Comparison of ENCODE assay signal across 10 mouse cellular contexts in the genomic region with DNA sequence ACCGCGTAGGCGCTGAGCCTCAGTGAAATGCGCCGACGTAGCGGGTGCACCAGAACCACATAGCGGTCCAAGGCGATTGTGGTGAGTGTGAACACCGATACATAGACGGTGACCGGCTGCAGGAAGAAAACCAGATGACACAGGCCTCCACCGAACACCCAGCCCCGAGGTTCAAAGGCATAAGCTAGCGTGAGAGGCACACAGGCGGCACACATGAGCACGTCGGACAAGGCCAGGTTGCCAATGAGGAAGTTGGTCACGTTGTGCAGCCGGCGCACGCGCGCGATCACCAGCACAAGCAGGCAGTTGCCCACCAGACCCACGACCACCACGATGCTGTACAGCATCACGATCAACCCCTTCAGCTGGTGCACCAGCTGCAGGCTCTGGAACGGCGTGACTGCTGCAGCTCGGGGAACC. TPM values are rescaled to one million over a fixed set of nuclear protein-coding genes. Genes with fewer than 3 reads are reported as not detected.
A peak's percentile ranks its signal among the peaks of the same experiment; 100 is the strongest.
DNase-seq lines count a peak whose midpoint lies in the region; ATAC-seq and TF ChIP-seq lines count a peak whose summit lies in the region.
"Had no signal": no experiment of that assay in that cellular context is flagged by ENCODE, and none has a peak within 500 bp of the region (broad histone marks: within the 10 kb centered on the region; RNA-seq: fewer than 3 reads in every experiment).

No protein-coding gene starts in this region.

- H3K27ac ChIP-seq in heart, postnatal 0 days (ENCODE audit: low read depth), result no peak overlapping the region
- H3K27ac ChIP-seq in embryonic facial prominence, embryonic 14.5 days (replicated peaks; ENCODE audit: low read depth, low read length), result no peak overlapping the region
- no peak overlapping the region for H3K27ac ChIP-seq in limb, embryonic 10.5 days
- H3K27ac ChIP-seq in neural tube, embryonic 11.5 days (ENCODE audit: low read depth, low read length), result no peak overlapping the region

- DNase-seq in heart, postnatal 0 days (ENCODE audit: low spot score), result no peak
- DNase-seq in heart, postnatal 4 days, result no peak
- DNase-seq in embryonic facial prominence, embryonic 14.5 days (ENCODE audit: low spot score), result no peak
- peak; percentile 34 for DNase-seq in limb, embryonic 10.5 days (ENCODE audit: low spot score)
- DNase-seq in neural tube, embryonic 11.5 days (ENCODE audit: low spot score), result no peak
- DNase-seq in adrenal gland, postnatal 25 days, result no peak
- DNase-seq in cerebellum, adult 11-12 months, result no peak
- DNase-seq in thymus, adult 18-20 months, result no peak

- peaks cover 41% of the 10 kb centered on the region for H3K27me3 ChIP-seq in heart, postnatal 0 days (ENCODE audit: control insufficient read depth, insufficient read depth, low read length)
- peaks cover 45% of the 10 kb centered on the region for H3K27me3 ChIP-seq in embryonic facial prominence, embryonic 14.5 days (replicated peaks; ENCODE audit: control insufficient read depth, insufficient read depth, low read length)
- H3K27me3 ChIP-seq in limb, embryonic 10.5 days (ENCODE audit: low read depth, poor library complexity, severe bottlenecking), result peaks cover 59% of the 10 kb centered on the region
- H3K27me3 ChIP-seq in neural tube, embryonic 11.5 days (ENCODE audit: control insufficient read depth, insufficient read depth, low read length), result peaks cover 35% of the 10 kb centered on the region

- H3K9me3 ChIP-seq in heart, postnatal 0 days (replicated peaks; ENCODE audit: control insufficient read depth, low read length), result no peaks in the 10 kb centered on the region
- no peaks in the 10 kb centered on the region for H3K9me3 ChIP-seq in embryonic facial prominence, embryonic 14.5 days (ENCODE audit: control insufficient read depth, low read length)
- no peaks in the 10 kb centered on the region for H3K9me3 ChIP-seq in limb, embryonic 10.5 days (replicated peaks)
- H3K9me3 ChIP-seq in neural tube, embryonic 11.5 days (ENCODE audit: control insufficient read depth, low read length), result no peaks in the 10 kb centered on the region

- ATAC-seq in heart, postnatal 0 days (ENCODE audit: insufficient read depth, low read depth), result no peak
- ATAC-seq in embryonic facial prominence, embryonic 14.5 days (ENCODE audit: low read depth), result 0 out of 2 replicates have a peak, but pooled peaks have one; percentile 7
- no peak for ATAC-seq in neural tube, embryonic 11.5 days (ENCODE audit: insufficient read depth, low FRiP score, low TSS enrichment)
- ATAC-seq: Patski had no signal

- TF ChIP-seq CTCF in heart, postnatal 0 days (IDR thresholded peaks at IDR 0.05; ENCODE audit: low read depth), result no peak

- no peak for TF ChIP-seq EP300 in heart, postnatal 0 days (IDR thresholded peaks at IDR 0.05; ENCODE audit: low read depth)

- no peaks in the 10 kb centered on the region for H3K36me3 ChIP-seq in heart, postnatal 0 days (replicated peaks; ENCODE audit: control insufficient read depth, insufficient read depth, low read length)
- H3K36me3 ChIP-seq in embryonic facial prominence, embryonic 14.5 days (ENCODE audit: control insufficient read depth, insufficient read depth, low read length), result no peaks in the 10 kb centered on the region
- H3K36me3 ChIP-seq in limb, embryonic 10.5 days, result no peaks in the 10 kb centered on the region
- H3K36me3 ChIP-seq in neural tube, embryonic 11.5 days (ENCODE audit: control insufficient read depth, insufficient read depth, low read length), result no peaks in the 10 kb centered on the region

- peak overlapping the region; percentile 27; the same call in 1 of the 2 replicates for H3K4me3 ChIP-seq in heart, postnatal 0 days (ENCODE audit: low read depth, low read length)
- H3K4me3 ChIP-seq in embryonic facial prominence, embryonic 14.5 days (ENCODE audit: low read depth, low read length), result peak overlapping the region; percentile 27
- peak overlapping the region; percentile 42 for H3K4me3 ChIP-seq in limb, embryonic 10.5 days
- peak overlapping the region; percentile 31 for H3K4me3 ChIP-seq in neural tube, embryonic 11.5 days (ENCODE audit: low read depth, low read length)
- H3K4me3 ChIP-seq: erythroblast, embryonic 14.5 days had no signal

- H3K4me1 ChIP-seq in heart, postnatal 0 days (ENCODE audit: control insufficient read depth, insufficient read depth), result no peaks in the 10 kb centered on the region; the same call in 1 of the 2 replicates
- H3K4me1 ChIP-seq in embryonic facial prominence, embryonic 14.5 days (ENCODE audit: control insufficient read depth, insufficient read depth, low read length), result 0 out of 2 replicates have a peak, but pooled peaks cover 2% of the 10 kb centered on the region
- H3K4me1 ChIP-seq in limb, embryonic 10.5 days, result peaks cover 22% of the 10 kb centered on the region
- H3K4me1 ChIP-seq in neural tube, embryonic 11.5 days (ENCODE audit: control insufficient read depth, insufficient read depth, low read length), result no peaks in the 10 kb centered on the region; the same call in 1 of the 2 replicates

- WGBS in heart, postnatal 0 days, result 14% methylated on average over 31 of the region's 31 CpGs
- WGBS in embryonic facial prominence, embryonic 14.5 days, result 14% methylated on average over 31 of the region's 31 CpGs
- WGBS in limb, embryonic 10.5 days, result 17% methylated on average over 31 of the region's 31 CpGs
- 14% methylated on average over 31 of the region's 31 CpGs for WGBS in neural tube, embryonic 11.5 days

- H3K9ac ChIP-seq in heart, postnatal 0 days (replicated peaks; ENCODE audit: low read depth, low read length), result no peak overlapping the region
- no peak overlapping the region for H3K9ac ChIP-seq in embryonic facial prominence, embryonic 14.5 days (ENCODE audit: low read depth, low read length)
- H3K9ac ChIP-seq in neural tube, embryonic 11.5 days (ENCODE audit: low read length), result no peak overlapping the region

- H3K4me2 ChIP-seq in heart, postnatal 0 days (ENCODE audit: low read depth, low read length), result peak overlapping the region; percentile 40; the same call in 1 of the 2 replicates
- H3K4me2 ChIP-seq in embryonic facial prominence, embryonic 14.5 days (ENCODE audit: low read depth, low read length), result peak overlapping the region; percentile 49
- peak overlapping the region; percentile 60 for H3K4me2 ChIP-seq in neural tube, embryonic 11.5 days (ENCODE audit: low read depth)

RNA-seq across cellular contexts. Expression of a gene that starts 0.5 kb away (rescaled TPM):
- not detected in 2 replicates for total RNA-seq in heart, postnatal 0 days (2014; rRNA removed; ENCODE audit: low replicate concordance)
- not detected in 2 replicates for polyA plus RNA-seq in heart, postnatal 0 days (2015; fragmentation: Nextera tagmentation; extraction: Ambion mirVana)
- not detected for total RNA-seq in heart, postnatal 4 days (2021)
- not detected in 2 replicates for polyA plus RNA-seq in embryonic facial prominence, embryonic 14.5 days (2014; fragmentation: Nextera tagmentation; extraction: Ambion mirVana)
- not detected in 2 replicates for polyA plus RNA-seq in limb, embryonic 10.5 days (2016; fragmentation: Nextera tagmentation; extraction: Ambion mirVana)
- polyA plus RNA-seq in neural tube, embryonic 11.5 days (2014; fragmentation: Nextera tagmentation; extraction: Ambion mirVana), result not detected in 2 replicates
- total RNA-seq in adrenal gland, postnatal 25 days (2021), result 0.73 TPM in 1 of 2 replicates, not detected in the other
- polyA plus RNA-seq: erythroblast, embryonic 14.5 days; Patski had no signal
